Comparison of ENCODE assay signal across 9 mouse cellular contexts in genomic region chr8:90853971-90854670, GRCm38 (mm10). TPM values are rescaled to one million over a fixed set of nuclear protein-coding genes. Genes with fewer than 3 reads are reported as not detected.
A peak's percentile ranks its signal among the peaks of the same experiment; 100 is the strongest.
DNase-seq lines count a peak whose midpoint lies in the region; ATAC-seq and TF ChIP-seq lines count a peak whose summit lies in the region.
"Had no signal": no experiment of that assay in that cellular context is flagged by ENCODE, and none has a peak within 500 bp of the region (broad histone marks: within the 10 kb centered on the region; RNA-seq: fewer than 3 reads in every experiment).

No protein-coding gene starts in this region.

- H3K27ac ChIP-seq in neural tube, embryonic 11.5 days (ENCODE audit: low read depth, low read length) = peak overlapping the region; percentile 49; the same call in 1 of the 2 replicates
- peak overlapping the region; percentile 54 for H3K27ac ChIP-seq in forebrain, postnatal 0 days (ENCODE audit: low read depth, low read length)
- H3K27ac ChIP-seq in liver, embryonic 15.5 days (replicated peaks) = no peak overlapping the region
- H3K27ac ChIP-seq: kidney, postnatal 0 days had no signal

- H3K9me3 ChIP-seq in neural tube, embryonic 11.5 days (ENCODE audit: control insufficient read depth, low read length) = no peaks in the 10 kb centered on the region
- H3K9me3 ChIP-seq in forebrain, postnatal 0 days (ENCODE audit: low read length) = no peaks in the 10 kb centered on the region
- no peaks in the 10 kb centered on the region for H3K9me3 ChIP-seq in liver, embryonic 15.5 days (replicated peaks)

- ATAC-seq in neural tube, embryonic 11.5 days (ENCODE audit: insufficient read depth, low FRiP score, low TSS enrichment) = peak; percentile 36
- ATAC-seq in forebrain, postnatal 0 days = no peak
- no peak for ATAC-seq in liver, embryonic 15.5 days (ENCODE audit: insufficient read depth)

- H3K4me1 ChIP-seq in neural tube, embryonic 11.5 days (ENCODE audit: control insufficient read depth, insufficient read depth, low read length) = peaks cover 22% of the 10 kb centered on the region
- peaks cover 15% of the 10 kb centered on the region for H3K4me1 ChIP-seq in forebrain, postnatal 0 days (ENCODE audit: insufficient read depth)
- 0 out of 2 replicates have a peak, but pooled peaks cover 5% of the 10 kb centered on the region for H3K4me1 ChIP-seq in liver, embryonic 15.5 days (replicated peaks)

- 0 out of 2 replicates have a peak overlapping the region, but pooled peaks have one; percentile 24 for H3K9ac ChIP-seq in neural tube, embryonic 11.5 days (ENCODE audit: low read length)
- H3K9ac ChIP-seq in forebrain, postnatal 0 days = no peak overlapping the region
- H3K9ac ChIP-seq in liver, embryonic 15.5 days = no peak overlapping the region

- H3K4me2 ChIP-seq in neural tube, embryonic 11.5 days (ENCODE audit: low read depth) = no peak overlapping the region
- peak overlapping the region; percentile 13; the same call in 1 of the 2 replicates for H3K4me2 ChIP-seq in forebrain, postnatal 0 days (ENCODE audit: low read depth)
- 0 out of 2 replicates have a peak overlapping the region, but pooled peaks have one; percentile 3 for H3K4me2 ChIP-seq in liver, embryonic 15.5 days

- H3K4me3 ChIP-seq in neural tube, embryonic 11.5 days (ENCODE audit: low read depth, low read length) = no peak overlapping the region
- H3K4me3 ChIP-seq in forebrain, postnatal 0 days (ENCODE audit: low read depth, low read length) = no peak overlapping the region
- no peak overlapping the region for H3K4me3 ChIP-seq in liver, embryonic 15.5 days (replicated peaks)

- no peak for DNase-seq in neural tube, embryonic 11.5 days (ENCODE audit: low spot score)
- no peak for DNase-seq in neural tube, embryonic 10.5 days (ENCODE audit: extremely low spot score, low spot score)
- DNase-seq in forebrain, postnatal 0 days = peak; percentile 41
- no peak for DNase-seq in cerebellum, postnatal 10 days
- no peak for DNase-seq in cerebellum, postnatal 4 days (ENCODE audit: low spot score in 2 of 2)
- no peak for DNase-seq in layer of hippocampus, postnatal 10 days (ENCODE audit: low spot score in 2 of 2)

- TF ChIP-seq CTCF in forebrain, postnatal 0 days (IDR thresholded peaks at IDR 0.05; ENCODE audit: low read depth) = no peak

- WGBS in neural tube, embryonic 11.5 days = 64% methylated on average over 9 of the region's 9 CpGs
- 40% methylated on average over 9 of the region's 9 CpGs for WGBS in forebrain, postnatal 0 days
- WGBS in liver, embryonic 15.5 days (ENCODE audit: insufficient replicate concordance) = 63% methylated on average over 9 of the region's 9 CpGs

- H3K36me3 ChIP-seq in neural tube, embryonic 11.5 days (ENCODE audit: control insufficient read depth, insufficient read depth, low read length) = no peaks in the 10 kb centered on the region
- H3K36me3 ChIP-seq in forebrain, postnatal 0 days (ENCODE audit: insufficient read depth) = no peaks in the 10 kb centered on the region
- no peaks in the 10 kb centered on the region for H3K36me3 ChIP-seq in liver, embryonic 15.5 days (replicated peaks)

- no peaks in the 10 kb centered on the region for H3K27me3 ChIP-seq in neural tube, embryonic 11.5 days (ENCODE audit: control insufficient read depth, insufficient read depth, low read length)
- H3K27me3 ChIP-seq in forebrain, postnatal 0 days (ENCODE audit: insufficient read depth, low read length) = no peaks in the 10 kb centered on the region
- H3K27me3 ChIP-seq in liver, embryonic 15.5 days = no peaks in the 10 kb centered on the region
- H3K27me3 ChIP-seq: Patski had no signal

RNA-seq across cellular contexts. Expression of gene Chd9, which starts 26.0 kb away (rescaled TPM):
- polyA plus RNA-seq in neural tube, embryonic 11.5 days (2014; fragmentation: Nextera tagmentation; extraction: Ambion mirVana) = 54.4 and 62.9 TPM in 2 replicates
- 49.5 and 74.5 TPM in 2 replicates for total RNA-seq in forebrain, postnatal 0 days (2014; rRNA removed)
- polyA plus RNA-seq in forebrain, postnatal 0 days (2015; fragmentation: Nextera tagmentation; extraction: Ambion mirVana) = 48.4 and 73.6 TPM in 2 replicates
- polyA plus RNA-seq in liver, embryonic 15.5 days (2015; fragmentation: Nextera tagmentation; extraction: Ambion mirVana) = 13.2 and 13.3 TPM in 2 replicates
- total RNA-seq in layer of hippocampus, postnatal 10 days (2021) = 100 to 1,000 TPM; 169 to 181 TPM

RNA-seq across cellular contexts. Expression of gene Gm19935, which starts 36.9 kb away (rescaled TPM):
- polyA plus RNA-seq in neural tube, embryonic 11.5 days (2014; fragmentation: Nextera tagmentation; extraction: Ambion mirVana) = not detected in 2 replicates
- total RNA-seq in forebrain, postnatal 0 days (2014; rRNA removed) = 2.5 and 5.0 TPM in 2 replicates
- 2.9 and 4.6 TPM in 2 replicates for polyA plus RNA-seq in forebrain, postnatal 0 days (2015; fragmentation: Nextera tagmentation; extraction: Ambion mirVana)
- polyA plus RNA-seq in liver, embryonic 15.5 days (2015; fragmentation: Nextera tagmentation; extraction: Ambion mirVana) = not detected in 2 replicates
- 1 to 10 TPM; 1.9 to 3.5 TPM for total RNA-seq in layer of hippocampus, postnatal 10 days (2021)
